Comparison of ENCODE assay signal across 9 mouse cellular contexts in genomic region chr12:102730798-102731619, GRCm38 (mm10). TPM values are rescaled to one million over a fixed set of nuclear protein-coding genes. Genes with fewer than 3 reads are reported as not detected.
DNase-seq lines count a peak whose midpoint lies in the region; ATAC-seq and TF ChIP-seq lines count a peak whose summit lies in the region.
"Had no signal": no experiment of that assay in that cellular context is flagged by ENCODE, and none has a peak within 500 bp of the region (broad histone marks: within the 10 kb centered on the region; RNA-seq: fewer than 3 reads in every experiment).

No protein-coding gene starts in this region.

- no peak for DNase-seq in heart, adult 18-20 months
- peak; percentile 57 for DNase-seq in adrenal gland, postnatal 14 days
- peak; percentile 32 for DNase-seq in hindbrain, embryonic 14.5 days (ENCODE audit: low spot score)
- no peak for DNase-seq in thymus, postnatal 10 days (ENCODE audit: low spot score in 2 of 2)
- no peak for DNase-seq in left cerebral cortex, adult 11 months (ENCODE audit: low spot score)
- no peak for DNase-seq in thymus, adult 2 months

- peak overlapping the region; percentile 61 for H3K4me2 ChIP-seq in heart, embryonic 13.5 days
- peak overlapping the region; percentile 45 for H3K4me2 ChIP-seq in hindbrain, embryonic 14.5 days (replicated peaks)
- peak overlapping the region; percentile 51; the same call in 1 of the 2 replicates for H3K4me2 ChIP-seq in liver, embryonic 16.5 days (ENCODE audit: low read depth, low read length)

- whole genome bisulfite sequencing in heart, embryonic 13.5 days: 37% methylated on average over 16 of the region's 16 CpGs
- WGBS in hindbrain, embryonic 14.5 days: 24% methylated on average over 16 of the region's 16 CpGs
- WGBS in liver, embryonic 16.5 days (ENCODE audit: insufficient replicate concordance): 39% methylated on average over 16 of the region's 16 CpGs
- WGBS in thymus, adult 2 months: 71% methylated on average over 16 of the region's 16 CpGs

- TF ChIP-seq CTCF in thymus, adult 2 months (IDR thresholded peaks at IDR 0.05; ENCODE audit: borderline replicate concordance, control insufficient read depth, extremely low read depth, insufficient read depth, low read length, poor library complexity): no peak

- H3K36me3 ChIP-seq in heart, embryonic 13.5 days: no peaks in the 10 kb centered on the region
- no peaks in the 10 kb centered on the region for H3K36me3 ChIP-seq in hindbrain, embryonic 14.5 days (replicated peaks; ENCODE audit: control insufficient read depth, insufficient read depth)
- no peaks in the 10 kb centered on the region for H3K36me3 ChIP-seq in liver, embryonic 16.5 days (ENCODE audit: control insufficient read depth, insufficient read depth)
- no peaks in the 10 kb centered on the region for H3K36me3 ChIP-seq in thymus, adult 2 months (ENCODE audit: control insufficient read depth, insufficient read depth, low read length)

- H3K27me3 ChIP-seq in heart, embryonic 13.5 days (replicated peaks): no peaks in the 10 kb centered on the region
- H3K27me3 ChIP-seq in hindbrain, embryonic 14.5 days (ENCODE audit: control insufficient read depth, insufficient read depth, low read length): no peaks in the 10 kb centered on the region
- H3K27me3 ChIP-seq in liver, embryonic 16.5 days (ENCODE audit: control insufficient read depth, insufficient read depth, low read depth, low read length): no peaks in the 10 kb centered on the region
- no peaks in the 10 kb centered on the region for H3K27me3 ChIP-seq in thymus, adult 2 months (ENCODE audit: control insufficient read depth, insufficient read depth, low read length)

- H3K27ac ChIP-seq in heart, embryonic 13.5 days (replicated peaks): 0 out of 2 replicates have a peak overlapping the region, but pooled peaks have one; percentile 24
- H3K27ac ChIP-seq in hindbrain, embryonic 14.5 days: peak overlapping the region; percentile 88
- no peak overlapping the region for H3K27ac ChIP-seq in liver, embryonic 16.5 days (ENCODE audit: low read length)
- no peak overlapping the region for H3K27ac ChIP-seq in thymus, adult 2 months (ENCODE audit: control insufficient read depth, insufficient read depth, low read length)
- H3K27ac ChIP-seq: macrophage had no signal

- peak overlapping the region; percentile 33; the same call in 1 of the 2 replicates for H3K4me3 ChIP-seq in heart, embryonic 13.5 days
- no peak overlapping the region; the same call in 1 of the 2 replicates for H3K4me3 ChIP-seq in hindbrain, embryonic 14.5 days (replicated peaks; ENCODE audit: low read length)
- H3K4me3 ChIP-seq in liver, embryonic 16.5 days (ENCODE audit: low read depth, low read length): no peak overlapping the region
- H3K4me3 ChIP-seq in thymus, adult 2 months (ENCODE audit: control insufficient read depth, insufficient read depth, low read length): no peak overlapping the region

- no peak for ATAC-seq in heart, embryonic 13.5 days (ENCODE audit: extremely low read depth, insufficient number of reproducible peaks, low FRiP score, low TSS enrichment)
- ATAC-seq in hindbrain, embryonic 14.5 days (ENCODE audit: low FRiP score): peak; percentile 58
- no peak for ATAC-seq in liver, embryonic 16.5 days (ENCODE audit: low read depth)

- TF ChIP-seq POLR2A in thymus, adult 2 months (IDR thresholded peaks at IDR 0.05; ENCODE audit: control insufficient read depth, extremely low read depth, insufficient read depth, low read length, poor library complexity): no peak

- no peaks in the 10 kb centered on the region for H3K9me3 ChIP-seq in heart, embryonic 13.5 days
- H3K9me3 ChIP-seq in hindbrain, embryonic 14.5 days (ENCODE audit: control insufficient read depth, low read length): no peaks in the 10 kb centered on the region
- H3K9me3 ChIP-seq in liver, embryonic 16.5 days (replicated peaks; ENCODE audit: control insufficient read depth, low read length): no peaks in the 10 kb centered on the region

- H3K9ac ChIP-seq in heart, embryonic 13.5 days: 0 out of 2 replicates have a peak overlapping the region, but pooled peaks have one; percentile 2
- peak overlapping the region; percentile 18; the same call in 1 of the 2 replicates for H3K9ac ChIP-seq in hindbrain, embryonic 14.5 days
- no peak overlapping the region for H3K9ac ChIP-seq in liver, embryonic 16.5 days (ENCODE audit: low read depth, low read length)

- H3K4me1 ChIP-seq in heart, embryonic 13.5 days: peaks cover 19% of the 10 kb centered on the region
- peaks cover 13% of the 10 kb centered on the region for H3K4me1 ChIP-seq in hindbrain, embryonic 14.5 days (replicated peaks; ENCODE audit: control insufficient read depth, insufficient read depth, low read length)
- H3K4me1 ChIP-seq in liver, embryonic 16.5 days (ENCODE audit: control insufficient read depth, low read depth, low read length): peaks cover 16% of the 10 kb centered on the region
- peaks cover 8% of the 10 kb centered on the region for H3K4me1 ChIP-seq in thymus, adult 2 months (replicated peaks; ENCODE audit: control insufficient read depth, insufficient read depth, low read length)

RNA-seq across cellular contexts. Expression of gene Moap1, which starts 12.5 kb away (rescaled TPM):
- polyA plus RNA-seq in heart, embryonic 13.5 days (2015; fragmentation: Nextera tagmentation; extraction: Ambion mirVana): 17.9 and 18.3 TPM in 2 replicates
- 1 to 10 TPM; 7.5 to 8.5 TPM for total RNA-seq in heart, adult 18-20 months (2021)
- total RNA-seq in adrenal gland, postnatal 14 days (2021): 9.3 and 9.6 TPM in 2 replicates
- 64.6 and 67.3 TPM in 2 replicates for polyA plus RNA-seq in hindbrain, embryonic 14.5 days (2014; fragmentation: Nextera tagmentation; extraction: Ambion mirVana)
- 5.6 and 6.8 TPM in 2 replicates for polyA plus RNA-seq in liver, embryonic 16.5 days (2015; fragmentation: Nextera tagmentation; extraction: Ambion mirVana)
- polyA plus RNA-seq in thymus, adult 2 months (2012; rRNA removed): 0.71 and 1.3 TPM in 2 replicates

RNA-seq across cellular contexts. Expression of gene Tmem251, which starts 12.6 kb away (rescaled TPM):
- polyA plus RNA-seq in heart, embryonic 13.5 days (2015; fragmentation: Nextera tagmentation; extraction: Ambion mirVana): 6.8 and 7.5 TPM in 2 replicates
- total RNA-seq in heart, adult 18-20 months (2021): 1 to 10 TPM; 4.6 to 5.1 TPM
- total RNA-seq in adrenal gland, postnatal 14 days (2021): 5.7 TPM in 2 replicates
- 11.9 and 12.8 TPM in 2 replicates for polyA plus RNA-seq in hindbrain, embryonic 14.5 days (2014; fragmentation: Nextera tagmentation; extraction: Ambion mirVana)
- 4.6 and 4.7 TPM in 2 replicates for polyA plus RNA-seq in liver, embryonic 16.5 days (2015; fragmentation: Nextera tagmentation; extraction: Ambion mirVana)
- 4.2 and 4.4 TPM in 2 replicates for polyA plus RNA-seq in thymus, adult 2 months (2012; rRNA removed)

RNA-seq across cellular contexts. Expression of gene Itpk1, which starts 26.3 kb away (rescaled TPM):
- 4.3 and 6.4 TPM in 2 replicates for polyA plus RNA-seq in heart, embryonic 13.5 days (2015; fragmentation: Nextera tagmentation; extraction: Ambion mirVana)
- total RNA-seq in heart, adult 18-20 months (2021): 10 to 100 TPM in 1 of 2 experiments, 1 to 10 TPM in 1; 9.1 to 12.4 TPM
- total RNA-seq in adrenal gland, postnatal 14 days (2021): 72.0 and 79.8 TPM in 2 replicates
- polyA plus RNA-seq in hindbrain, embryonic 14.5 days (2014; fragmentation: Nextera tagmentation; extraction: Ambion mirVana): 31.6 and 35.0 TPM in 2 replicates
- 4.8 and 5.5 TPM in 2 replicates for polyA plus RNA-seq in liver, embryonic 16.5 days (2015; fragmentation: Nextera tagmentation; extraction: Ambion mirVana)
- 34.2 and 36.9 TPM in 2 replicates for polyA plus RNA-seq in thymus, adult 2 months (2012; rRNA removed)

RNA-seq across cellular contexts. Expression of gene Gm28051, which starts 26.6 kb away (rescaled TPM):
- not detected in 2 replicates for polyA plus RNA-seq in heart, embryonic 13.5 days (2015; fragmentation: Nextera tagmentation; extraction: Ambion mirVana)
- not detected for total RNA-seq in heart, adult 18-20 months (2021)
- not detected in 2 replicates for total RNA-seq in adrenal gland, postnatal 14 days (2021)
- polyA plus RNA-seq in hindbrain, embryonic 14.5 days (2014; fragmentation: Nextera tagmentation; extraction: Ambion mirVana): not detected in 2 replicates
- not detected in 2 replicates for polyA plus RNA-seq in liver, embryonic 16.5 days (2015; fragmentation: Nextera tagmentation; extraction: Ambion mirVana)
- not detected in 2 replicates for polyA plus RNA-seq in thymus, adult 2 months (2012; rRNA removed)
- polyA plus RNA-seq: macrophage had no signal

RNA-seq across cellular contexts. Expression of gene Gon7, which starts 26.6 kb away (rescaled TPM):
- 20.7 and 26.6 TPM in 2 replicates for polyA plus RNA-seq in heart, embryonic 13.5 days (2015; fragmentation: Nextera tagmentation; extraction: Ambion mirVana)
- total RNA-seq in heart, adult 18-20 months (2021): 10 to 100 TPM; 12.9 to 13.5 TPM
- 15.6 and 16.9 TPM in 2 replicates for total RNA-seq in adrenal gland, postnatal 14 days (2021)
- 40.2 and 45.7 TPM in 2 replicates for polyA plus RNA-seq in hindbrain, embryonic 14.5 days (2014; fragmentation: Nextera tagmentation; extraction: Ambion mirVana)
- 10.1 and 13.0 TPM in 2 replicates for polyA plus RNA-seq in liver, embryonic 16.5 days (2015; fragmentation: Nextera tagmentation; extraction: Ambion mirVana)
- polyA plus RNA-seq in thymus, adult 2 months (2012; rRNA removed): 19.4 and 25.0 TPM in 2 replicates

Comparison
In these comparisons a context has a peak if more than half of its experiments do, and no peak if none do; other contexts are left out.
1. H3K27ac ChIP-seq: peak in heart, embryonic 13.5 days (single experiment) and hindbrain, embryonic 14.5 days (single experiment); none in liver, embryonic 16.5 days (single experiment) and thymus, adult 2 months (single experiment).
2. DNase-seq: peak in adrenal gland, postnatal 14 days (single experiment) and hindbrain, embryonic 14.5 days (single experiment); none in heart, adult 18-20 months (0 of 2), thymus, postnatal 10 days (0 of 2), left cerebral cortex, adult 11 months (single experiment) and thymus, adult 2 months (single experiment).
3. Peak in every context shown above with its lines, with median percentiles within 50 percentile points of each other: H3K4me2 ChIP-seq.